Mouse (Mus musculus) lung, embryonic 15.5 days (tissue): ENCODE measurements around the gene Cdh6. TPM values are rescaled to one million over a fixed set of nuclear protein-coding genes. Genes with fewer than 3 reads are reported as not detected.

Experiments
- ATAC-seq: fragments of 200-750 bp; cut with Nextera tagmentation; 2 replicates; pipeline ENCODE4 v1.8.0; 2017; ENCODE audit warnings: moderate number of reproducible peaks, borderline replicate concordance; ENCODE audit not compliant: low FRiP score, low TSS enrichment; ENCODE audit errors: extremely low read depth
- H3K27ac ChIP-seq: fragments of 300-500 bp; sonication (generic); 2 replicates; pipeline ENCODE4 v1.5.1; 2015; ENCODE audit warnings: moderate library complexity, mild to moderate bottlenecking, inconsistent platforms
- H3K27me3 ChIP-seq: fragments of 300-500 bp; sonication (generic); 2 replicates; pipeline ENCODE4 v1.6.1; 2015; ENCODE audit warnings: inconsistent platforms
- H3K36me3 ChIP-seq: fragments of 300-500 bp; sonication (generic); 2 replicates; pipeline ENCODE4 v1.6.1; 2015; ENCODE audit warnings: inconsistent platforms
- H3K4me1 ChIP-seq: fragments of 300-500 bp; sonication (generic); 2 replicates; pipeline ENCODE4 v1.6.1; 2015; ENCODE audit warnings: inconsistent platforms
- H3K4me2 ChIP-seq: fragments of 300-500 bp; sonication (generic); 2 replicates; pipeline ENCODE4 v1.6.1; 2015; ENCODE audit warnings: inconsistent platforms, mild to moderate bottlenecking, moderate library complexity
- H3K4me3 ChIP-seq: fragments of 300-500 bp; sonication (generic); 2 replicates; pipeline ENCODE4 v1.5.1; 2015; ENCODE audit warnings: mild to moderate bottlenecking, inconsistent platforms
- H3K9ac ChIP-seq: fragments of 300-500 bp; sonication (generic); 2 replicates; pipeline ENCODE4 v1.6.1; 2015; ENCODE audit warnings: inconsistent platforms
- H3K9me3 ChIP-seq: fragments of 300-500 bp; sonication (generic); 2 replicates; pipeline ENCODE4 v1.6.1; 2016; ENCODE audit warnings: inconsistent platforms
- WGBS: fragments of 180-500 bp; shearing (Covaris S2); methylation state at CpG from one replicate; pipeline ENCODE4 v1.1.7; 2015; 5-methylcytosine and 5-hydroxymethylcytosine counted together
- polyA plus RNA-seq: library from polyadenylated mRNA; unstranded; fragments of >200 nt; fragmentation: Nextera tagmentation; extraction: Ambion mirVana; gene quantifications from 2 replicates; pipeline ENCODE4 v1.2.1, GENCODE M21; 2015

The Cdh6 gene
- polyA plus RNA-seq, 1 experiment from 2014 or later: 2.9 TPM

DNA sequence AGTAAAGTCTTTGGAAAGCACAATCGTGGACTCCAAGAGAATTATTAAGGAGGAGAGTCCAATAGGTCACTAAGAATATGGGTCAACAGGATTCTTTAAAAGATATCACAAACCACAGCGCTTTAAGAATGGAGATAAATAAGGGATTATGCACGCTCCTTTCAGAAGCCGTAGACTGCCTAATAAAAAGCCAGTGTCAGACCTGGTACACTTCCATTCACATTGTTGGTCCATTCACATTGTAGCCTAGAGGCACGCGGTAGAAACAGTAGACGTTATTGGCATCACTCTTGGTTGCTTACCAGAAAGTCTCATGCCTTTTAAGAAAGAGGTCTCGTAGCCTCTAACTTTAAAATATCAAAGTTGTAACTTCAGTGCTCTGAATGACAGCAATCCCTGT is 8.0 kb upstream of the Cdh6 start:
- no peaks in the 10 kb centered on the region for H3K4me1 ChIP-seq
- no peak overlapping the region for H3K4me2 ChIP-seq
- H3K4me3 ChIP-seq: no peak overlapping the region
- H3K27ac ChIP-seq: no peak overlapping the region
- WGBS: 84% methylated on average over 8 of the region's 8 CpGs
- H3K9me3 ChIP-seq: no peaks in the 10 kb centered on the region
- no peak for ATAC-seq
- no peaks in the 10 kb centered on the region for H3K36me3 ChIP-seq
- no peak overlapping the region for H3K9ac ChIP-seq
- no peaks in the 10 kb centered on the region for H3K27me3 ChIP-seq

DNA sequence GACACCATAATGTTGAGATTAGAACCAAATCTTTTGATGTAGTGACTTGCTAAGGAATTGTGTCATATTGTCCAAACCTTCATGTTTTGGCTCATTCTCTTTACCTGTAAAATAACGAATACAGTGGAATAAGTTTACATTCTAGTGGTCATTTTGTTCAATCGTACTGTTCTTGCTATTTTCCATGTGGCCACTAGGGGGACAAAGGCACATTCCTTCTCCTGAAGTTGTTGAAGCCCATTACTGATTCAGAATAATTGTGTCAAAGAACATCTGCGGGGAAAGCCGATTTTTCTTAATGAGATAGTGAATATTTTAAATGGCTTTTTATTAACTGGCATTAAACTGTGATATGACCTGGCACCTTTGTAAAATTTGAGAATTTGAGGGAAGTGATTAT is 7.5 kb upstream of the Cdh6 start:
- no peak for ATAC-seq
- Histone ChIP-seq H3K9ac (no peak overlapping the region), H3K9me3 (no peaks in the 10 kb centered on the region), H3K27me3 (peaks cover 2% of the 10 kb centered on the region; the same call in 1 of the 2 replicates), H3K4me3 (no peak overlapping the region), H3K36me3 (no peaks in the 10 kb centered on the region), H3K27ac (no peak overlapping the region), H3K4me1 (no peaks in the 10 kb centered on the region), H3K4me2 (no peak overlapping the region)
- 39% methylated on average over 4 of the region's 4 CpGs for WGBS

DNA sequence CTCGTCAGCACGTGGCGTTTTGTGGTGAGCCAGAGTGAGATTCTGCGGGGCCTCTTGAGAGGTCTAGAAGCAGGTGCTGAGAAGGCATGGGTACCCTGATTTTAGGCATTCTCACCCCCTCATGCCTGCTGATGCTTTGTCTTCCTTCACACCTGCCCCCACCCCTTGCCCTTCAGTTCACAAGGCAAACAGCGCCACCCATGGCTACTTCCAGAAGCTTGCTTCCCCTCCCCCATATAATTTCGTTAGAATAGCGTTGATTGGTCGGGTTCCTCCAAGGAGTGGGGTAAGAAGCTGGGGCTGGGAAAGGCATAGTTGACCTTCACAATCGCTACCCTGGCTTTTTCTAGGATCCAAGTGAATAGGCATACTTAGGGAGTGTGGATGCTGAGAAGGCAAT is 2.5 kb upstream of the Cdh6 start:
- H3K36me3 ChIP-seq: no peaks in the 10 kb centered on the region
- 19% methylated on average over 9 of the region's 9 CpGs for WGBS
- no peak overlapping the region for H3K9ac ChIP-seq
- no peak overlapping the region for H3K4me3 ChIP-seq
- H3K4me1 ChIP-seq: peaks cover 13% of the 10 kb centered on the region; the same call in 1 of the 2 replicates
- H3K27ac ChIP-seq: no peak overlapping the region
- H3K4me2 ChIP-seq: no peak overlapping the region
- no peaks in the 10 kb centered on the region for H3K9me3 ChIP-seq
- peaks cover 26% of the 10 kb centered on the region for H3K27me3 ChIP-seq
- ATAC-seq: no peak

DNA sequence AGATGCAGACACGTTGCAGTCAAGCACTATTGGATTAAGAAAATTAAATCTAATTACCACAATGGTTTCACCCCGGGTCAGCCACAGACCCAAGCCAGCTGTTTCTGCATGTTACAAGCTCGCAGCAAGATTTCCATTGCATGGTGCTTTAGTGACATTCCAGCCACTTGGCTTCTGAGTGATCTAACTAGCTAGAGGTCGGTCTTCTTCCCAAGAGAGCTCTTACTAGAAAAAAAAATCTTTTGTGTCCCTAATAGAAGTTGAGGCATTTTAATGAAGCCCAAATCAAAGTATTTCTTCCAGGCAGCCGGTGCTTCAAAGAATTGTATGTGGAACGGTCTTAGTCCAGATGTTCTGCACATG is 1.1 kb upstream of the Cdh6 start:
- peak overlapping the region; percentile 86 for H3K4me2 ChIP-seq

DNA sequence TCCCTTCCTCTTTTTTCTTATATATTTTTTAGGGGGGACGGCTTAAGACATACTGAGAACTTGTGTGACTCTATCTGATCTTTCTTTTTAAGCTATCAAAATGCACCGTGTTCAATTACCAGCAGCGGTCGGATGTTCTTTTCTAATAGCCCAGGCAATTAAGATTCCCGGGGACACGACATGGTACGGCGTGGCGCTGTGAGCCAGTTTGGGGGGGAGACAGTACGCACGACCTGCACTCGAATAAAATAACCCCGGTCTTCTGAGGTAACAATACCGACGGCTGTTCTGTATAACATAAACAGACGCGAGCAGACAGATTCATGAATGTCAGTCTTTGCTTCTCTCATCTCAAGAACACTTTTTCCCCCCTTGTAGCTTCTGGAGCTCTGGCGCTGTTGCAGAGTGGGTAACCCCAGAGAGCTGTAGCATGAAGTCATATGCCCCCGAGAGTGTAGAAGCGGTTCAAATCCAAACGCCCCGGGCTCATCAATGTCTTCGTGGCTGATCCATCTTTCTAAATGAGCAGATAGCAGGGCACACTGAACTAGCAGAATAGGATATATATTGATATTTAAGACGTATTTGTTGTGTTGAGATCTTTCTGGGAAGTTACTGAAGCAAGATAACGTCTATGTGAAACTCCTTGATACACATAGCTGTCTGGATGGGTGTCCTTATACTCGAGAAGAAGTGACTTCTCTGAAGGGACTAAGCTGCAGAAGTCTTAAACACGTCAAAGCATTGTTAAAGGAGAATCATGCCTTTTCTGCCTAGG is 554 bp upstream of the Cdh6 start:
- no peak for ATAC-seq
- H3K4me1 ChIP-seq: peaks cover 13% of the 10 kb centered on the region; the same call in 1 of the 2 replicates
- H3K4me2 ChIP-seq: peak overlapping the region; percentile 86
- no peak overlapping the region for H3K27ac ChIP-seq
- WGBS: 1% methylated on average over 27 of the region's 27 CpGs
- H3K9me3 ChIP-seq: no peaks in the 10 kb centered on the region
- H3K9ac ChIP-seq: no peak overlapping the region
- peak overlapping the region; percentile 44 for H3K4me3 ChIP-seq
- no peaks in the 10 kb centered on the region for H3K36me3 ChIP-seq
- H3K27me3 ChIP-seq: peaks cover 32% of the 10 kb centered on the region

More for the DNA sequence above, 1.1 kb upstream of the Cdh6 start:
- no peak overlapping the region for H3K27ac ChIP-seq
- H3K4me3 ChIP-seq: no peak overlapping the region
- H3K9ac ChIP-seq: no peak overlapping the region
- no peaks in the 10 kb centered on the region for H3K9me3 ChIP-seq
- H3K4me1 ChIP-seq: peaks cover 13% of the 10 kb centered on the region; the same call in 1 of the 2 replicates
- no peak for ATAC-seq
- peaks cover 32% of the 10 kb centered on the region for H3K27me3 ChIP-seq
- WGBS: 20% methylated on average over 6 of the region's 6 CpGs
- no peaks in the 10 kb centered on the region for H3K36me3 ChIP-seq

DNA sequence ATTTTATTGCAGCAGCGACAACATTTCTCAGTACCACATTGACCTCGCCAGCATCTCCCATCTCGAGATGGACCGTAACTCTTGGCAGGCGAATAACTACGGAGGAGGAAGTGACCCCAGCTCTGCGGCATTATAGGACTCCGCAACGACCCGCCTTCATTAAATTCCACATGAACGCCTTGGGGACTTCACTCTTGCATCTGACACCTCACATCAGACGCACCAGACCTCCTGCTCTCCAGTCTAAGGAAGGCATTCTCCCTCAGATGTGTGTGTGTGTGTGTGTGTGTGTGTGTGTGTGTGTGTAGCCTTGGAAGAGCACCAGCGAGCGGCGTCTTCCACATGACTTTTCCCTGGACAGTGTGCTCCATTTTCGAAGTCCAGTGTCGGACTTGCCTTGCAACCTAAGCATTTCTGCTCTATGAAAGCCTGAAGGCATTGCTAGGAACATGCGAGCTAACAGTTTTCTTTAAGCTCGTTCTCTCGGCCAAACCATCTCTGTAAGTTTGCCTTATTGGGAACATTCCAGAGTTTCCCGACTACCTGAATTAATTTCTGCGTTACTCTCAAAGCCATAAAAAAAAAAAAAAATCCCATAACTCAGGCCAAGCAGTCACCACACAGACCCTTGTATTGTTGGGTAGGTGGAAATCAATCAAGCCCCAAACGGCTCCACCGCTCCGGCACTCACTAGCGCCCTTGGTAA is 957 bp downstream of the Cdh6 start:
- no peaks in the 10 kb centered on the region for H3K36me3 ChIP-seq
- 0 out of 2 replicates have a peak overlapping the region, but pooled peaks have one; percentile 25 for H3K9ac ChIP-seq
- WGBS: under 1% methylated on average over 26 of the region's 26 CpGs
- H3K4me3 ChIP-seq: peak overlapping the region; percentile 44
- ATAC-seq: no peak; the same call in 1 of the 2 replicates
- H3K4me2 ChIP-seq: peak overlapping the region; percentile 86
- peaks cover 13% of the 10 kb centered on the region; the same call in 1 of the 2 replicates for H3K4me1 ChIP-seq
- peaks cover 32% of the 10 kb centered on the region for H3K27me3 ChIP-seq
- no peak overlapping the region for H3K27ac ChIP-seq
- H3K9me3 ChIP-seq: no peaks in the 10 kb centered on the region

DNA sequence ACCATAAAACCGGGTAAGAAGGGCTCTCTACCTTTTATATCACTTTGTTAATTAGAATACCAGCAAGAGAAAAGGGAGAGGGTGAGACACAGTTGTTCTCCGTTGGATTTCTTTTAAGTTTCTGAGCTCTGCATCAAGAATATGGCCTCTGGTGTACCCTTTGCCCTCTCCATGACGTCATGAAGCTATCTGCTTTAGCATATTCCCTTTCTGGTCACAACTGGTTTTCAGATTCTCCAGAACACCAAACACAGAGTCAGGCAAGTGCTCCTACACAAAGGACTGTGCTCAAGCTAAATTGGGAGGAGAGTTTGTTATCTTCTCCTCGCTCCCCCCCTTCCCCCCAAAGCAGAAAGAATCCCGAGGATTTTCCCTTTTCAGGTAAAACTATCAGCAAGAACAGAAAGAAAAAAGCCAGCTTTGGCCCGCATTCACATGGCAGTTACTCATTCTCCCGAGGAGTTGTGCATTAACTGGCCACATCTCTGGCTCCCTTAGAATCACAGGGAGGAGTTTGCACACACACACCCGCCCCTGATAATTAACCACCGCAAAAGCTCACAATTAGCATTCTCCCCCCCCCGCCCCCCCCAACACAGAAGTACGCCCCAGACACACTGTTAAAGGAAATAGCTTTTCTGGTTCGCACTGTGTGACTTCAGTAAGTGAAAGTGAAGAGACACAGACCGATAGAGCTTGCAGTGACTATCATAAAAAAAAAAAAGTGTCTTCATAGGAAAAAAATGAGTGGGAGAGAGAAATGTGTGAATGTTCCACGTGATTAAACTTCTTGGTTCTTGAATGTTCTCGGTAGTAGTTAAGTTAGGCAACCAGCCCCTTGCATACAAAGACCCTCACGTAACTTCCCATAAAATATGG is 1.8 kb downstream of the Cdh6 start:
- no peak for ATAC-seq
- H3K27me3 ChIP-seq: peaks cover 32% of the 10 kb centered on the region
- H3K36me3 ChIP-seq: no peaks in the 10 kb centered on the region
- WGBS: 6% methylated on average over 16 of the region's 16 CpGs
- H3K27ac ChIP-seq: no peak overlapping the region
- H3K9ac ChIP-seq: no peak overlapping the region
- H3K4me3 ChIP-seq: peak overlapping the region; percentile 44
- peak overlapping the region; percentile 86 for H3K4me2 ChIP-seq
- H3K9me3 ChIP-seq: no peaks in the 10 kb centered on the region
- H3K4me1 ChIP-seq: peaks cover 13% of the 10 kb centered on the region; the same call in 1 of the 2 replicates

DNA sequence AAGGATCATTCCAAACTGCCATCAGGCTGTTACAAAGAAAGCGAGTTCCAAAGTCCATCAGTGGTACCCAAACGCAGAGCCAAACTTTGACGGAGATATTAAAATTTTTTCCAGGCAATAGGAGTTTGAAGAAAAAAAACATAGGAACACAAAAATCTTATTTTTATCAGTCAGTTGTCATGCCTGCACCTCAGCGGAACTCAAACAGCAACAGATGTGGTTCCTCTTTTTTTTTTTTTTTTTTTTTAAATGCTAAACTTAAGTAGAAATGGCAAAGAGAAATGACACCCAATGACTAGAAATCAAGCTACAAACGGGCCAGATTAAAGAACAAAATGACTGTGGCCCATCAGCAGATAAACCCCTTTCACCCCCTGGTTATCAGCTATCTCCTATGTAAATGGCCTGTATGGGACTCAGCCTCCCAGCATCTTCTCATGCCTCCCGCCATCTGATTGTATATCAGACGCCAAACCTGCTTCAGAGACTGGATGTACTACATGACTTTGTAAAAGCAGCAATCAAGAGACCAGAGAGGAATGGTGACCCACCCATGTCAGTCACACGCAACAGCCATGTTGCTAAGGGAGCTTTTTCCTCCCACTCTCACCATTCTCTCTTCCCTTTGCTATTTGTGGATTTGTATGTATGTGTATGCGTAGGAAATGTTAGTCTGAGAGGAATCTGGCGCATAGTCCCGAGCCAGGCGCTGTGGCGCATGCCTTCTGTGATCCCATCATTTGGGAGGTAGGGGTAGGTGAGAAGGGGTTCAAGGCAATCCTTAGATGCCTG is 8.2 kb downstream of the Cdh6 start:
- H3K4me1 ChIP-seq: no peaks in the 10 kb centered on the region
- no peak overlapping the region for H3K4me2 ChIP-seq
- no peak overlapping the region for H3K4me3 ChIP-seq
- no peak overlapping the region for H3K27ac ChIP-seq
- ATAC-seq: no peak
- H3K9ac ChIP-seq: no peak overlapping the region
- H3K36me3 ChIP-seq: no peaks in the 10 kb centered on the region
- H3K27me3 ChIP-seq: no peaks in the 10 kb centered on the region
- 87% methylated on average over 13 of the region's 13 CpGs for WGBS
- H3K9me3 ChIP-seq: no peaks in the 10 kb centered on the region

DNA sequence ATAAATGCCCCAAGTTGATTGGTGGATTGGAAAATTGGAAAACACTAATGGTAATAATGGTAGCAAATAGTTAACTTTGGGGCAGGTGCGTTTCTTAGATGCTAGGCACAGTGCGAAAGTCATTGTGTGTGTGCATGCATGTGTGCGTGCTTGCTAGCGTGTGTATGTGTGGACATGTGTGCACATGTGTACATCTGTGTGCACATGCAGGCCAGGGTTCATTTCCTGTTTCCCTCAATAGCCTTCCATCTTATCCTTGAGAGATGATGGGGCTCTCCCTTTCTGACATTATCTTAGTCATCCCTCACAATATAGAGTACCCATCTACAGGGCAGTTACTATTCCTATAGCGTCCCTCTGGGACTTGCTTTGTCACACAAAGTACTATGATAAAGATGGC is 17.7 kb downstream of the Cdh6 start:
- Histone ChIP-seq H3K9ac (no peak overlapping the region), H3K27ac (no peak overlapping the region), H3K4me2 (no peak overlapping the region), H3K9me3 (no peaks in the 10 kb centered on the region), H3K4me1 (no peaks in the 10 kb centered on the region), H3K27me3 (no peaks in the 10 kb centered on the region), H3K4me3 (no peak overlapping the region), H3K36me3 (no peaks in the 10 kb centered on the region)
- 89% methylated on average over 5 of the region's 5 CpGs for WGBS
- no peak for ATAC-seq

DNA sequence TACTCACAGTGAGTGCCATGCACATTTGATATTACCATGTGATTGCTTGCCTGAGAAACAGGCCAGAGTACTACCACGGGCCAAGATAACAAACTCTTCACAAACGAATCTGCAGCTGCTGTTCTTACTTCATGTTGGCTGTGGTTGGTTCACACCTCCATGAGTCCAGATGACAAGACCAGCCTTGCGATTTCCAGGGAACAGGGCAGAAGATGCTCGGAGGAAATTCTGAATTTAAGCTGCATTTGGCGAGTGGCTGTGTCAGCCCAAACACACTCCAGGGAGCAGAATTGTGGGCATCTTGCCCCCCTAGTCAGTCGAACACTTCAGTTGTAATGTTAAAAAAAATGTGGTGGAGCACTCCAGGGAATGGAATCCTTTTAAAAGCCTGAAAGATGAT is 18.1 kb downstream of the Cdh6 start:
- no peak overlapping the region for H3K27ac ChIP-seq
- no peaks in the 10 kb centered on the region for H3K9me3 ChIP-seq
- no peaks in the 10 kb centered on the region for H3K4me1 ChIP-seq
- no peaks in the 10 kb centered on the region for H3K36me3 ChIP-seq
- H3K27me3 ChIP-seq: no peaks in the 10 kb centered on the region
- no peak overlapping the region for H3K9ac ChIP-seq
- H3K4me2 ChIP-seq: no peak overlapping the region
- ATAC-seq: no peak
- 72% methylated on average over 6 of the region's 6 CpGs for WGBS
- H3K4me3 ChIP-seq: no peak overlapping the region

DNA sequence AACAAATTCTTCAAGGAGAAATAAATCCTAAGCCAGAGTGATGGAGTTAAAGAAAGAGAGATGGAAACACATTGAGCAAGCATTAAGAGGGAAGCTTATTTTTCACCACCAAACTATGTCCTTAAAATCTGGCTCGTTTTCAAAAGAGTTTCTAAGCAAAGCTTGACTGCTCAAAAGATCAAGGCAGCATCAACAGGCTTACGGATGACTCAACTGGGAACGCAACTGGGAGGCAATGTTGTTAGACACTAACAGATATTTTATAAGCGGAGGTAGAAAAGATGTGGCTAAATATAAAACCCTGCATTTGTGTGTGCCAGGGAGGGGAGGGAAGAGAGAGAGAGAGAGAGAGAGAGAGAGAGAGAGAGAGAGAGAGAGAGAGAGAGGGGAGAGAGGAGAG is 31.5 kb downstream of the Cdh6 start:
- H3K4me1 ChIP-seq: no peaks in the 10 kb centered on the region
- H3K27ac ChIP-seq: no peak overlapping the region
- H3K27me3 ChIP-seq: no peaks in the 10 kb centered on the region
- ATAC-seq: no peak
- H3K36me3 ChIP-seq: no peaks in the 10 kb centered on the region
- no peak overlapping the region for H3K9ac ChIP-seq
- H3K9me3 ChIP-seq: no peaks in the 10 kb centered on the region
- no peak overlapping the region for H3K4me2 ChIP-seq
- 56% methylated on average over 4 of the region's 4 CpGs for WGBS
- no peak overlapping the region for H3K4me3 ChIP-seq
